Mouse (Mus musculus): ENCODE results near the gene Vps33a. TPM values are rescaled to one million over a fixed set of nuclear protein-coding genes. Genes with fewer than 3 reads are reported as not detected.
"Not testable (repeated sequence)": the region's sequence is repeated elsewhere in the genome, so short reads cannot be mapped to it uniquely, and the experiment has no call there.

Gene Vps33a
- polyA plus RNA-seq, 3 experiments from 2014 or later, result 39.4 to 43.7 (median 42.1) TPM

GRCm38 (mm10) chr5:123524393-123524750 is 48.5 kb downstream of the Vps33a start:
- ATAC-seq, result peak; percentile 57

GRCm38 (mm10) chr5:123523692-123524392 is 49.0 kb downstream of the Vps33a start, which contains the start of gene Diablo:
Diablo (minus strand) TSS chr5:123524176.
- ATAC-seq, result peak; percentile 97

- no peak for ATAC-seq
These were observed 50.7 kb downstream of the Vps33a start for GRCm38 (mm10) chr5:123522166-123522565.

DNA sequence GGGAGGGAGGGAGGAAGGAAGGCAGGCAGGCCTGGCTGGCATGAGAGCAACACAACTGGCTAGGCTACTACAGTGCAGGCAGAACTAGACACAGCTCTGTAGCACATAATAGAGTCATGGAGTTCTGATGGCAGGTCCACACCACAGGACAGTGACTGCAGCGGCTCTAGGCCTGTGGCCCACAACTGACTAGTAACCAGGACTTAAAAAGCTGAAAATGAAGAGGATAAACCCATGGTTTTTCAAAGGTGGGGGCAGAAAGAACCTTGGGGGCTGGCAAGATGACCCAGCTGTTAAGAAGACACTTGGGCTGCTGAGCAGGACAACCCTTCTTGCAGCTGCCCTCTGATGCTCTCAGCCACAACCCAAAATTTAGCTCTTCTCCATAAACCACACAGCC is 51.2 kb downstream of the Vps33a start:
- ATAC-seq, result no peak

GRCm38 (mm10) chr5:123520666-123521065 is 52.2 kb downstream of the Vps33a start:
- no peak for ATAC-seq

DNA sequence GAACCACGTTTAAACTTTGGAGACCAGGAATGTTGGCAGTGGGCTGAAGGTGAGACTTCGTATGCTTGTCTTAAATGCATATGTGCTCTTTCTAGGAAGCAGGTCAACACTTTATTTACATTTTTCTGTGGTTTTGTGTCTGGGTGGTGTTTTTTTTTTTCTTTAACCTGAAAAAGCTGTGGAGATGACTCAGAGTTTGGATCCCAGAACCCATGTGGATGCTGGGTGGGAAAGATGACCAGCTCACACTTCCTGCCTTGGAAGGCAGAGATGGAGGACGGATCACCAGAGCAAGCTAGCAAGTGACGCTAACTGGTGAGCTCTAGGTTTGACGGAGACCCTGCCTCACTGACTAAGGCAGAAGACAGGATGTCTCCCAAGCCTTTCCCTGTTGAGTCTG is 58.0 kb downstream of the Vps33a start:
- no peak for ATAC-seq

GRCm38 (mm10) chr5:123512102-123512501 is 60.7 kb downstream of the Vps33a start:
- ATAC-seq, result no peak

GRCm38 (mm10) chr5:123511426-123511825 is 61.4 kb downstream of the Vps33a start:
- ATAC-seq, result not testable (repeated sequence)

GRCm38 (mm10) chr5:123510160-123510559 is 62.7 kb downstream of the Vps33a start, which contains the start of gene B3gnt4:
B3gnt4 (plus strand) TSS chr5:123510460.
- no peak for ATAC-seq

GRCm38 (mm10) chr5:123508921-123509320 is 63.9 kb downstream of the Vps33a start:
- no peak for ATAC-seq

- ATAC-seq, result peak; percentile 82
These were observed 64.7 kb downstream of the Vps33a start for GRCm38 (mm10) chr5:123507936-123508723.

GRCm38 (mm10) chr5:123501973-123502372 is 70.9 kb downstream of the Vps33a start:
- no peak for ATAC-seq

DNA sequence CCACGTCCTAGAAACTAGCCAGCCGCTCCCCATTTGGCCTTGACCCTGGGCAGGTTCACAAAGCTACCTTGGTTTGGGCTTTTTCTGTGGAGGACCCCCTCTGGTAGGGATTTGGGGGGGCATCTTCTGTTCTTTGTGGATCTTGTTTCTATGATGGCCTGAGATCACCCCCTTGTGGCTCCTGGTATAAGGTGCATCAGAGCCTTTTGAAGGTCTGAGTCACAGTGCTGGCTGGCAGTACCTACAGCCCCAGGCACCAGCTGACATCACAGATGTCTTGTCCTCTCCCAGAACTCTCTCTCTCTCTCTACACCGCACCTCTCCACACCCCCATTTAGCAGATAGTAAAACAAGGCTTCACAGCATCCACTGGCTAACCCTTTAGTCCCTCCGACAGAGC is 73.1 kb downstream of the Vps33a start:
- ATAC-seq, result no peak

GRCm38 (mm10) chr5:123489935-123490334 is 82.9 kb downstream of the Vps33a start:
- ATAC-seq, result no peak

GRCm38 (mm10) chr5:123489112-123489785 is 83.6 kb downstream of the Vps33a start, which contains the start of the genes Lrrc43 and Il31:
Lrrc43 (plus strand) TSS chr5:123489305.
Il31 (minus strand) TSS chr5:123489489.
- ATAC-seq, result no peak

GRCm38 (mm10) chr5:123487659-123488395 is 85.0 kb downstream of the Vps33a start:
- ATAC-seq, result no peak

Other genes with a start within 250 kb of the Vps33a start
- gene Bcl7a, start 229.2 kb downstream of the Vps33a start, polyA plus RNA-seq (2017; shearing (Covaris generic)), result 10 to 100 TPM in 1 of 3 experiments, 1 to 10 TPM in 2; 3.4 to 13.1 (median 6.7) TPM
- 10 to 100 TPM; 11.3 to 26.3 (median 18.1) TPM for gene Mlxip, start 178.2 kb downstream of the Vps33a start, polyA plus RNA-seq (2017; shearing (Covaris generic))
- gene Lrrc43, start 83.7 kb downstream of the Vps33a start, polyA plus RNA-seq (2017; shearing (Covaris generic)), result not detected
- not detected for gene Il31, start 83.5 kb downstream of the Vps33a start, polyA plus RNA-seq (2017; shearing (Covaris generic))
- gene B3gnt4, start 62.6 kb downstream of the Vps33a start, polyA plus RNA-seq (2017; shearing (Covaris generic)), result under 1 TPM in 2 of 3 experiments, not detected in 1; 0.54 to 0.68 TPM
- 10 to 100 TPM; 64.1 to 86.9 (median 84.4) TPM for gene Diablo, start 48.9 kb downstream of the Vps33a start, polyA plus RNA-seq (2017; shearing (Covaris generic))
- gene Gm49027, start 47.5 kb downstream of the Vps33a start, polyA plus RNA-seq (2017; shearing (Covaris generic)), result under 1 TPM in 1 of 3 experiments, not detected in 2; 0.58 TPM
- 10 to 100 TPM; 41.5 to 56.4 (median 51.1) TPM for gene Clip1, start 111.6 kb upstream of the Vps33a start, polyA plus RNA-seq (2017; shearing (Covaris generic))
- 10 to 100 TPM; 60.2 to 83.6 (median 75.5) TPM for gene Zcchc8, start 148.1 kb upstream of the Vps33a start, polyA plus RNA-seq (2017; shearing (Covaris generic))
- gene Rsrc2, start 176.4 kb upstream of the Vps33a start, polyA plus RNA-seq (2017; shearing (Covaris generic)), result 100 to 1,000 TPM; 155 to 186 (median 165) TPM
- 10 to 100 TPM in 1 of 3 experiments, 1 to 10 TPM in 2; 2.0 to 17.5 (median 2.0) TPM for gene Kntc1, start 176.7 kb upstream of the Vps33a start, polyA plus RNA-seq (2017; shearing (Covaris generic))

All from inflammation-experienced regulatory T-cells, adult 6 months (primary cell).